Comparison of ENCODE assay signal across 19 mouse cellular contexts in the genomic region with DNA sequence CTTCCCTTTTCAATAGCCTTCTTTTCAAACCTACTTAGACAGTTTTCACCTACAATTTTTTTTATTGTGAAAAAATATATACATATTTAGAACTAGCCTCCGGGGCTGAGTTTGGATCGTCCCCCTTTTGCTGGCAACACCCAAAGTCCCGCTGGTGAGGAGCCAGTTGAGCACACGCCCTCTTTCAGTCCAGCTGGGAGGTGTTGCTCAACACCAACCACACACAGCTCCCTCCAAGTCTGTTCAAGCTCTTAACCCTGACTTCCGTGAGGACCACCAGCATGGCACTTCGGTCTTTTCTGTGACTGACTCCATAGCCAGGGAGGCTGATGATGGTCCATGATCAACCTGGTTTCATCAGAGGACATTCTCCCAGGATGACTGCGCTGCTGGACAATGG. TPM values are rescaled to one million over a fixed set of nuclear protein-coding genes. Genes with fewer than 3 reads are reported as not detected.
A peak's percentile ranks its signal among the peaks of the same experiment; 100 is the strongest.
DNase-seq lines count a peak whose midpoint lies in the region; ATAC-seq lines count a peak whose summit lies in the region.
"Had no signal": no experiment of that assay in that cellular context is flagged by ENCODE, and none has a peak within 500 bp of the region (broad histone marks: within the 10 kb centered on the region; RNA-seq: fewer than 3 reads in every experiment).

No protein-coding gene starts in this region.

- WGBS in heart, embryonic 11.5 days (ENCODE audit: insufficient replicate concordance): 69% methylated on average over 7 of the region's 7 CpGs

- H3K9ac ChIP-seq in heart, embryonic 11.5 days (ENCODE audit: low read depth, low read length): no peak overlapping the region
- H3K9ac ChIP-seq: liver, embryonic 14.5 days; midbrain, embryonic 15.5 days; stomach, embryonic 15.5 days had no signal

- H3K27ac ChIP-seq in heart, embryonic 11.5 days (ENCODE audit: low read depth, low read length): no peak overlapping the region
- H3K27ac ChIP-seq: kidney, postnatal 0 days; liver, embryonic 14.5 days; midbrain, embryonic 15.5 days; stomach, embryonic 15.5 days had no signal

- DNase-seq in heart, adult 11 months: peak; percentile 91
- DNase-seq in 3T3-L1 (ENCODE audit: low read depth, low spot score) (peak; percentile 51), NIH3T3 (ENCODE audit: low read depth) (peak; percentile 79)
- no peak for DNase-seq in cerebellum, adult 9-11 months
- no peak for DNase-seq in left cerebral cortex, postnatal 25 days (ENCODE audit: low spot score in 2 of 2)
- DNase-seq: cerebellum, adult 9-10 months; kidney, adult 18-20 months; right cerebral cortex, postnatal 25 days; thymus, adult 2 months had no signal

- intact Hi-C loops in left cerebral cortex, postnatal 25 days (cut with DNase I): no loop called here

- H3K4me2 ChIP-seq in heart, embryonic 11.5 days: no peak overlapping the region
- H3K4me2 ChIP-seq: midbrain, embryonic 15.5 days; stomach, embryonic 15.5 days had no signal

- no peak for ATAC-seq in heart, embryonic 11.5 days (replicated peaks; ENCODE audit: insufficient number of reproducible peaks, low FRiP score, low TSS enrichment)
- peak; percentile 80 for ATAC-seq in megakaryocyte, adult 5-6 weeks (ENCODE audit: poor library complexity, severe bottlenecking)
- ATAC-seq: forebrain, embryonic 16.5 days; hindbrain, embryonic 16.5 days; midbrain, embryonic 15.5 days; Patski had no signal

- H3K4me1 ChIP-seq in heart, embryonic 11.5 days (ENCODE audit: control insufficient read depth, insufficient read depth, low read length): peaks cover 6% of the 10 kb centered on the region; the same call in 1 of the 2 replicates

- H3K27me3 ChIP-seq in heart, embryonic 11.5 days (ENCODE audit: control insufficient read depth, insufficient read depth, low read length): 0 out of 2 replicates have a peak, but pooled peaks cover 3% of the 10 kb centered on the region
- H3K27me3 ChIP-seq: midbrain, embryonic 15.5 days; Patski; stomach, embryonic 15.5 days had no signal

- H3K4me3 ChIP-seq in heart, embryonic 11.5 days (ENCODE audit: low read depth, low read length): no peak overlapping the region
- H3K4me3 ChIP-seq: midbrain, embryonic 15.5 days; stomach, embryonic 15.5 days had no signal

- no peaks in the 10 kb centered on the region for H3K36me3 ChIP-seq in heart, embryonic 11.5 days (ENCODE audit: control insufficient read depth, insufficient read depth, low read length)

- H3K9me3 ChIP-seq in heart, embryonic 11.5 days (replicated peaks; ENCODE audit: control insufficient read depth, low read length): no peaks in the 10 kb centered on the region
- H3K9me3 ChIP-seq: midbrain, embryonic 15.5 days; stomach, embryonic 15.5 days had no signal

RNA-seq across cellular contexts. Expression of a gene that starts 5.5 kb away (rescaled TPM):
- 163 and 177 TPM in 2 replicates for polyA plus RNA-seq in heart, embryonic 11.5 days (2014; fragmentation: Nextera tagmentation; extraction: Ambion mirVana)
- total RNA-seq in megakaryocyte, adult 5-6 weeks (2015): 122 and 124 TPM in 2 replicates
- total RNA-seq in megakaryocyte, adult 5-6 weeks (2017): 86.9 and 95.9 TPM in 2 replicates
- total RNA-seq in left cerebral cortex, postnatal 25 days (2021): 100 to 1,000 TPM; 107 to 109 TPM

RNA-seq across cellular contexts. Expression of a gene that starts 16.4 kb away (rescaled TPM):
- polyA plus RNA-seq in heart, embryonic 11.5 days (2014; fragmentation: Nextera tagmentation; extraction: Ambion mirVana): 6.2 and 7.8 TPM in 2 replicates
- total RNA-seq in megakaryocyte, adult 5-6 weeks (2015): 0.21 and 0.58 TPM in 2 replicates
- 0.24 and 0.59 TPM in 2 replicates for total RNA-seq in megakaryocyte, adult 5-6 weeks (2017)
- 10 to 100 TPM; 19.8 to 20.9 TPM for total RNA-seq in left cerebral cortex, postnatal 25 days (2021)
- total RNA-seq: megakaryocyte-erythroid progenitor cell, adult 5-6 weeks had no signal

RNA-seq across cellular contexts. Expression of a gene that starts 21.7 kb away (rescaled TPM):
- polyA plus RNA-seq in heart, embryonic 11.5 days (2014; fragmentation: Nextera tagmentation; extraction: Ambion mirVana): 1,505 and 1,518 TPM in 2 replicates
- 740 and 790 TPM in 2 replicates for total RNA-seq in megakaryocyte, adult 5-6 weeks (2015)
- 901 and 1,038 TPM in 2 replicates for total RNA-seq in megakaryocyte, adult 5-6 weeks (2017)
- 100 to 1,000 TPM; 447 to 455 TPM for total RNA-seq in left cerebral cortex, postnatal 25 days (2021)

RNA-seq across cellular contexts. Expression of a gene that starts 21.8 kb away (rescaled TPM):
- 12.0 and 12.7 TPM in 2 replicates for polyA plus RNA-seq in heart, embryonic 11.5 days (2014; fragmentation: Nextera tagmentation; extraction: Ambion mirVana)
- total RNA-seq in megakaryocyte, adult 5-6 weeks (2015): 19.6 and 21.2 TPM in 2 replicates
- 14.5 and 16.8 TPM in 2 replicates for total RNA-seq in megakaryocyte, adult 5-6 weeks (2017)
- 10 to 100 TPM; 70.9 to 72.5 TPM for total RNA-seq in left cerebral cortex, postnatal 25 days (2021)

RNA-seq across cellular contexts. Expression of a gene that starts 30.5 kb away (rescaled TPM):
- 6.2 and 7.8 TPM in 2 replicates for polyA plus RNA-seq in heart, embryonic 11.5 days (2014; fragmentation: Nextera tagmentation; extraction: Ambion mirVana)
- 0.27 TPM in 1 of 2 replicates, not detected in the other for total RNA-seq in megakaryocyte, adult 5-6 weeks (2015)
- total RNA-seq in megakaryocyte, adult 5-6 weeks (2017): 0.07 and 0.16 TPM in 2 replicates
- 100 to 1,000 TPM; 108 to 111 TPM for total RNA-seq in left cerebral cortex, postnatal 25 days (2021)
- total RNA-seq: megakaryocyte-erythroid progenitor cell, adult 5-6 weeks had no signal

Comparison
In these comparisons a context has a peak if more than half of its experiments do, and no peak if none do; other contexts are left out.
1. DNase-seq: peak in heart, adult 11 months (single experiment), 3T3-L1 (single experiment) and NIH3T3 (single experiment); none in cerebellum, adult 9-11 months (single experiment) and left cerebral cortex, postnatal 25 days (0 of 2).
2. RNA of a gene that starts 16.4 kb away (total RNA-seq): 19.8 to 20.9 TPM in left cerebral cortex, postnatal 25 days; 0.21 to 0.59 TPM in megakaryocyte, adult 5-6 weeks; every median in the first group is over 10 times any median in the second.